Mouse (Mus musculus): ENCODE measurements around the gene Slc44a4.
"Not testable (repeated sequence)": the region's sequence is repeated elsewhere in the genome, so short reads cannot be mapped to it uniquely, and the experiment has no call there.

Slc44a4 gene

DNA sequence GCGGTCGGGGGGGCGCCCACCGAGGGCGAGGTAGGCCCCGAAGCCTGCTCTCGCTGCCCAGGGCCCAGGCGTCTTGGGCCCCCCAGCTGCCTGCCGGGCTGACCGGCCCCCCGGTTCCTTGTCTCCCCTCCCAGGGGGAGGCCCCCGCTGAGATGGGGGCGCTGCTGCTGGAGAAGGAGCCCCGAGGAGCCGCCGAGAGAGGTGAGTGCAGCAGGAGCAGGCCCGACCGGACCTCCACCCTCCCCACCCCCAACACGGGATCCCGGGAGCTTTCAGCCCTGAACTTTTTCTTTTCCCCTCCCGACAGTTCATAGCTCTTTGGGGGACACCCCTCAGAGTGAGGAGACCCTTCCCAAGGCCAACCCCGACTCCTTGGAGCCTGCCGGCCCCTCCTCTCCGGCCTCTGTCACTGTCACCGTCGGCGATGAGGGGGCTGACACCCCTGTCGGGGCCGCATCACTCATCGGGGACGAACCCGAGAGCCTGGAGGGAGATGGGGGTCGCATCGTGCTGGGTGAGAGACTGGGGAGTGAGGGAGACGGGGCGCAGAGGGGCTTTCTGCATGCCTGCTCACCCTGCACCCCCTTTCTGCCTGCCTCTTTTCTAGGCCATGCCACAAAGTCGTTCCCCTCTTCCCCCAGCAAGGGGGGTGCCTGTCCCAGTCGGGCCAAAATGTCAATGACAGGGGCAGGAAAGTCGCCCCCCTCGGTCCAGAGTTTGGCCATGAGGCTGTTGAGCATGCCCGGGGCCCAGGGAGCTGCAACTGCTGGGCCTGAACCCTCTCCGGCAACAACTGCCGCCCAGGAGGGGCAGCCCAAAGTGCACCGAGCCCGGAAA is 15.0 kb upstream of the Slc44a4 start:
- peak; percentile 70 for DNase-seq

DNA sequence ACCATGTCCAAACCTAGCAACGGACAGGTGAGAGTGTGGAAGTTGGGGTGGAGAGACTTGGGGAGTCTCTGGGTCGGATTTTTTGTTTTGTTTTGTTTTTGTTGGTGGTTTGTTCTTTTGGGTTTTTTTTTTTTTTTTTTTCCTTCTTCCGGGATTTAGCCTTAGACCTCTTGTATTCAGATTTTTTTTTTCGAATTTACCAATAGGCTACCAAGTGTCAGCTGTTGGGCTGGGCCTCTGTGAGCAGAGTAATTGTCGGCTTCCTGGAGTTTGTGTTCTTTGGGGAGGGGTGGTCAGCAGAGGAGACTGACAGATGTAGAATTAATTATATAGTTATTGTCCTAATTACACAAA is 14.4 kb upstream of the Slc44a4 start:
- DNase-seq = no peak

DNA sequence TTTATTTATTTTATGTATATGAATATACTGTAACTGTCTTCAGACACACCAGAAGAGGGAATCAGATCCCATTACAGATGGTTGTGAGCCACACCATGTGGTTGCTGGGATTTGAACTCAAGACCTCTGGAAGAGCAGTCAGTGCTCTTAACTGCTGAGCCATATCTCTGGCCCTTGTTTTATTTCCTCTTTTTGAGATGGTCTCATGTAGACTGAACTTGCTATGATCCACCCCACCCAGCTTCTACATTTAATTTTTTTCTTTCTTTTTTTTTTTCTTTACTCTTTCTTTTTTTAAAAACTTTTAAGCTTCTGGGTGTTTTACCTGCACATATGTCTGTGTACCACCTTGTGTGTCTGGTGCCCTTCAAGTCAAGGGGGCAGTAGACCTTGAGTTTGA is 13.4 kb upstream of the Slc44a4 start:
- not testable (repeated sequence) for DNase-seq

DNA sequence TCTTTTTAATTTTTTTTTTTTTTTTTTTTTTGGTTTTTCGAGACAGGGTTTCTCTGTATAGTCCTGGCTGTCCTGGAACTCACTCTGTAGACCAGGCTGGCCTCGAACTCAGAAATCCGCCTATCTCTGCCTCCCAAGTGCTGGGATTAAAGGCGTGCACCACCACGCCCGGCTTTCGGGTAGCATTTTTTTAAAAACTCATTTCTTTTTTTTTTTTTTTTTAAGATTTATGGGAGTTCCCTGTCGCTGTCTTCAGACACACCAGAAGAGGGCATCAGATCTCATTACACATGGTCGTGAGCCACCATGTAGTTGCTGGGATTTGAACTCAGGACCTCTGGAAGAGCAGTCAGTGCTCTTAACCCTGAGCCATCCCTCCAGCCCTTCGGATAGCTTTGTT is 12.3 kb upstream of the Slc44a4 start:
- DNase-seq = not testable (repeated sequence)

DNA sequence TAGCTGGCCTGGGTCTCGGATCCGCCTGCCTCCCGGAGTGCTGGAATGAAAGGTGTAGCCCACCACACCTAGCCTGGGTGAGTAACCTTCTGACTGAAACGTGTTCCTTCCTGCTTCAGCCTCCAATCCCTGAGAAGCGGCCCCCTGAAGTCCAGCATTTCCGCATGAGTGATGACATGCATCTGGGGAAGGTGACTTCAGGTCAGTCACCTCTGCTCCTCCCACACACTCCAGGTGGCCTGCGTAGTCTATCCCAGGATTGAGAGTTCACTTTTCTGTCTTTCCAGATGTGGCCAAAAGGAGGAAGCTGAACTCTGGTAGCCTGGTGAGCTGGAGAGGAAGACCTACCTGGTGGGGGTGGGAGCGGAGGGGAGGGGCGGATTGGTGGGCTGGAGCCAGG is 11.4 kb upstream of the Slc44a4 start:
- no peak for DNase-seq

DNA sequence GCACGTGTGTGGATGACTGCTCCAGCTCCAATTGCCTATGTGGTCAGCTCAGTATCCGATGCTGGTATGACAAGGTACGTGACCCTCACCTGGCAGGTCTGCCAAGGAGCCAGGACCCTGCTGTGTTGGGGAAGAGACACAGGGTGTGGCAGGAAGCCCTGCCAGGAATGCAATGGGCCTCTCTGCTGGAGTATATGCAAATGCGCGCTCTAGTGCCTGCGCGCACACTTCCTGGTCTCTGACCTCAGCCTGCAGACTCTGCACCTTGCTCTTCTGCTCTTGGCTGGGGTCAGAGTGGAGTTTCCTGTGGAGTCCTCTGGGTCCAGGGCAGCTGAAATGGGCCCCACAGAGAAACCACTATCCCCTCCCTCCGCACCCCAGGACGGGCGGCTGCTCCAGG is 3.3 kb upstream of the Slc44a4 start:
- DNase-seq = no peak

DNA sequence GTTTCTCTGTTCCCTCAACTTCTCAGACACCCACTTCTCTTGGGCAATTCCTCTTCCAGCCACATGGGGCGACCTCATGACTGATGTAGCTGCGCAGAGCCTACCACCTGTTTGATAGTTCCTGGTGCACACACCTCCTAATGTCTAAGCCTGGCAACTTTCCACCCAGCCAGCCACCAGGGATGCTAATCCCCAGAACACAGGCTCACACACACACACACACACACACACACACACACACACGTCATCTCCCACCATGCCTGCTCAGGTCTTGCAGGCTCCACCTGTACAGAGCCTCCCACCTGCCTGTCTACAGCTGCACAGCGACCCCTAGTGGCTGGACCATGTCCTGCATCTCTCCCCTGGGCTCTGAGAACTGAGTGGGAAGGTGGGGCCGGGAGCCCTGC is 2.3 kb upstream of the Slc44a4 start:
- DNase-seq = peak; percentile 95

DNA sequence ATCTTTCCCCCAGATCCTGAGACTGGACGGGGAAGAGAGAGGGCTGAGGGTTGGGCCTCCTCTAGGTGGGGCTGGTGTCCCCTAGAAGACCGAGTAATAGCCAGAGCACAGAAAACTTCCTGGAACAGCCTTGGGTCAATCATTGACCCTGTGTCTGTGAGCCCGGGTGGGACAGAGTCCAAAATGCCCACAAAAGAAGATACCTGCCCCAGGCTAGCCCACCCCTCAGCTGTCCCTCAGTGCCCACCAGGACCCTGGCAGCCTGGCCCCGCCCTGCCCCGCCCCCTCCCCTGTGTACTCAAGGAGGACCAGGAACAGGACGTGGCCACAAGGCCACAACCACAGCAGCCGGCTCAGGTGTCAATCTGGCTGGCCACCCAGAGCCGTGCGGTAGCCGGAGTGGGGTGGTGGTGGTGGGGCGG is 1.2 kb downstream of the Slc44a4 start:
- no peak for DNase-seq

DNA sequence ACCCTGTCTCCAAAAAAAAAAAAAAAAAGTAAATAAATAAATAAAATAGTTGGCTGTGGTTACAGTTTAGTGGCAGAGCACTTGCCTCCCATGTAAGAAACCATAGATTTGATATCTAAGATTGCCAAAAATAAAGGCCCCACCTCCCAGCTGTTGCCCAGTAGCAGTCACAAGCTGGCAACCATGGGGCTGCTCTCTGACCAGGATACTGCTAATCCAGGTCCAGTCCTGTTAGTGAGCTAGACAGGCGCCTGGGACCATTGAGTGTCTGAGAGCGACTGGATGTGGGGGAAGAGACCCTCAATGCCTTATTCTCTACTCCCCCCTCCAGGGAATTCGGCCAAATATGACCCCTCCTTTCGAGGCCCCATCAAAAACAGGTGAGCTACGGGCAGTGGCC is 2.0 kb downstream of the Slc44a4 start:
- DNase-seq = no peak

DNA sequence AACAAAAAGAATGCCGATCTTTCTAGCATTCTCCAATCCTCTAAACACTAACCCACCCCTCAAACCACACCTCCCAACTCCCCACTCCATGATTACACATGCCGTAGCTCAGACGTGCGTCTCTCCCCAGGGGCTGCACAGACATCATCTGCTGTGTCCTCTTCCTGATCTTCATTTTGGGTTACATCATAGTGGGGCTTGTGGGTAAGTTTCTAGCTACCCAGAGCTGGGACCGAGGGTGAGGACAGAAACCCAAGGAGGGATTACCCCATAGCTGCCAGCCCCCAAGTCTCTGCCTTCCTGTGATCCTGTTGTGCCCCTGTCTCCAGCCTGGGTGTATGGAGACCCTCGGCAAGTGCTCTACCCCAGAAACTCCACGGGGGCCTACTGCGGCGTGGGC is 2.9 kb downstream of the Slc44a4 start:
- DNase-seq = no peak

DNA sequence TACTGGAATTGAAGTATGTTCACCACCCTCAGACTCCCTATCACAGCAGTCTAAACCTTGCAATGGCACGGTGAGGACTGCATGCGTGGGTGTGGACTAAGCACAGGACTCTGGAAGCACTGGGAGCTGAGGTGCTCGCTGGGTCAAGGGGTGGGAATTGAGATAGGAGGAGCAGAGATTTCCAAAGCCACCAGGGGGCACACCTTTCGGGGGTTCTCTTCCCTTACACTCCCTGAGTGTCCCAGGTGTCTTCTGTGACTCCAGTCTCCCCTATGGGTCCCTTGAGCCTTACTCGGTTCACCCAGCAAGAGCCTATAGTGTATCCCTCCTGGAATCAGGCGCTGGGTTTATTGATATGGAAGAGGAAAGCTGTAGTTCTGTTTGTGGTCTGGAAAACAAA is 8.7 kb downstream of the Slc44a4 start:
- DNase-seq = peak; percentile 68

DNA sequence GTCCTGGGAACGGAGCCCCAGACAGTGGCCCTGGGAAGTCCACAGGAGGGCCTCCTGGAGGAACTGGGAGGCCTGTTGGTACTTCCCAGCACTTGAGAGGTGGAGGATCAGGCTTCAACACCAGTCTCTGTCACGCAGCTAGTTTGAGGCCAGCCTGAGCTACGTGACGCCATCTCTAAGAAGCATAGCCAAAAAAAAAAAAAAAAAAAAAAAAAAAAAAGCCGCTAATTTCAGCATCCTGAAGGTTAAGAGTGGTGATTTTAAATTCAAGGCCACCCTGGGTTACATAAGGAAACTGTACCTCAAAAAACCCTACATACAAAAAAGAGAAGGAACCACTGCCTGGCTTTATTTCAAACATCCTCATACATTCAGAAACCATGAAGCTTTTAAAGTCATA is 10.0 kb downstream of the Slc44a4 start:
- DNase-seq = no peak

DNA sequence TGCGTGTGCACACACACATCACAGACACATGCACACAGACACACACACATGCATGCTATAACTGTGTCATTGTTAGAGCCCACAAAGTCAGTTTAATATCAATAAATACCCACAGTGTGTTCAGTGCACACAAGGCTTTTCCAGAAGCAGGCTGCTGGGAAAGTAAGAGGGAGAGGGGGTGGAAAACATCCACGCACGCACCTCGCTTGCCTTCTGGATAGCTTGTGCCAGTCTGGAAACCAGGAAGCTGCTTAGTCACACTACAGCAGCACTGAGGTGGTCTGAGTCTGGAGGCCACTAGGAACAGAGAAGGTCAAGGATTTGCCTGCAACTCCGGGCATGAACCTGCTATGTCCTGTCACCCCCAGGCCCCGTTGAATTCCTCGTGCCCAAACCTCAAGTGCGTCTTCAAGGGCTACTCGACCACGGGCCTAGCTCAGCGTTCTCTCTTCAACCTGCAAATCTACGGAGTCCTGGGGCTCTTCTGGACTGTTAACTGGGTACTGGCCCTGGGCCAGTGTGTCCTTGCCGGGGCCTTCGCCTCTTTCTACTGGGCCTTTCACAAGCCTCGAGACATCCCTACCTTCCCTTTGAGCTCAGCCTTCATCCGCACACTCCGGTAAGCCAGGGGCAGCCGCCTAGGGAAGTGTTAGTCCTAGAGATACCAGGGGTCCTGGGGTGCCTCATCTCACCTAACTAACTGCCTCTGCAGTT is 13.2 kb downstream of the Slc44a4 start:
- DNase-seq = no peak

DNA sequence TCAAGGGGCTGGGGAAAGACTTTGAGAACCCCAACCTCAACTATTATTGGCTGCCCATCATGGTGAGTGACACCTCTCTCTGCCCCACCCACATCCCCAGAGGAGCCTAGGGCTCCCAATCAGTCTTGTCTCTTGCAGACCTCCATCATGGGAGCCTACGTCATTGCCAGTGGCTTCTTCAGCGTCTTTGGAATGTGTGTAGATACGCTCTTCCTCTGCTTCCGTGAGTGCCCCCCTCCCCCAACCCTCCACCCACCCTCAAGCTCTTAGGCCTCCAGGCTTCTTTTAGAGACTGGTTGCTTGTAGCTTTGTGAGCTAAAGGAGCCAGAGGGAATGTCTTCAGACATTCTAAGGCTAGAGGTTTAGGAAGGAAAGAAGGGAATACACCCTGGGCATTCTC is 14.6 kb downstream of the Slc44a4 start:
- no peak for DNase-seq

DNA sequence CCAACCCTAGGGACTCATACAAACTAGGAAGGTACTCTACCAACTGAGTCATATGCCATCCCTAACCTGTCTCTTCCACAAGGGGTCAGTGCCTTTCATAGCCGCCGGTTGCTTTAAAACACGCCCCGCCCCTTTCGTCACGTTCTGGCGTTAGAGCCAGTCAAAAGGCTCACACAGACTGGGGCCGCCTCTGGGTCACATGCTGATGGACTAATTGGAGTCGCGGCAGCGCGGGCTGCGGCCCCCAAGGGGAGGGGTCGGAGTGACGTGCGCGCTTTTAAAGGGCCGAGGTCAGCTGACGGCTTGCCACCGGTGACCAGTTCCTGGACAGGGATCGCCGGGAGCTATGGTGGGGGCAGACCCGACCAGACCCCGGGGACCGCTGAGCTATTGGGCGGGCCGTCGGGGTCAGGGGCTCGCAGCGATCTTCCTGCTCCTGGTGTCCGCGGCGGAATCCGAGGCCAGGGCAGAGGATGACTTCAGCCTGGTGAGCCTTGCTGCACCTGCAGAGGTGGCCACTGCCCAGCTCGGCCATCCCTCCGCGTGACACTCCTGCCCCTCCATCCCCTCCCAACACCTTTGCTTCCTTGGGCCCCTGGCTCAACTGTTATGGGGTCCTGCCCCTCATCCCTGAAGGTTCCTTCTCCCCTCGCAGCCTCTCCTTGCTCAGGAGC is 16.9 kb downstream of the Slc44a4 start, which contains the start of gene Neu1:
Gene Neu1, plus strand, starts transcription at position 193 of the 674 bp plus-strand sequence.
- peak; percentile 96 for DNase-seq

DNA sequence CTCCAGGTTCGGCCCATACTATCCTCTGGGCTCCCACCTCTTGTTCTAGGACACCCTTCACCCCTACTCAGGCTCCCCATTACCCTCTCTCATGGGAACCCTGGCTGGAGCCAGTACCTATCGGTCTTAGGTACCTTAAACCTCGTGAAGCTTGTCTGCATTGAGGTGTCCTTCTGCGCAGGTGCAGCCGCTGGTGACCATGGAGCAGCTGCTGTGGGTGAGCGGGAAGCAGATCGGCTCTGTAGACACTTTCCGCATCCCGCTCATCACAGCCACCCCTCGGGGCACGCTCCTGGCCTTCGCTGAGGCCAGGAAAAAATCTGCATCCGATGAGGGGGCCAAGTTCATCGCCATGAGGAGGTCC is 17.5 kb downstream of the Slc44a4 start:
- peak; percentile 64 for DNase-seq

DNA sequence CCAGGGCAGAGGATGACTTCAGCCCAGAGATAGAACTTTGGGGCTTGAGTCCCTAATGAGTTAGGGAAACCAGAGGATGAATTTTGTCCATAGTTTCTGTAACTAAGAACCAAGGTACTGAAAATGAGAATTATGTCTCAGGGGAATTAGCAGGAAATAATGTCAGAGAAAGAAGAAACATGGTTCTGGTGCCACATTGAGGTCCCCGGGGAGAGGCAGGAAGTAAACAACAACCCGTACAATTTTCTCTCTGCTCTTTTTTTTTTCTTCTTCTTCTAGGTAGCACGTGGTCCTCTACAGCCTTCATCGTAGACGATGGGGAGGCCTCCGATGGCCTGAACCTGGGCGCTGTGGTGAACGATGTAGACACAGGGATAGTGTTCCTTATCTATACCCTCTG is 18.0 kb downstream of the Slc44a4 start:
- DNase-seq = peak; percentile 38

DNA sequence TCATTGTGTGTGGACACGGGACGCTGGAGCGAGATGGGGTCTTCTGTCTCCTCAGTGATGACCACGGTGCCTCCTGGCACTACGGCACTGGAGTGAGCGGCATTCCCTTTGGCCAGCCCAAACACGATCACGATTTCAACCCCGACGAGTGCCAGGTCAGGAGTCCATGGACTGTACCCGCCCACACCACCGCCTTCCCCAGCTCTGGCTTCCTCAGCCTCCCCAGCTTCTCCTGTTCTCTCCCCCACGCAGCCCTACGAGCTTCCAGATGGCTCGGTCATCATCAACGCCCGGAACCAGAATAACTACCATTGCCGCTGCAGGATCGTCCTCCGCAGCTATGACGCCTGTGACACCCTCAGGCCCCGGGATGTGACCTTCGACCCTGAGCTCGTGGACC is 19.8 kb downstream of the Slc44a4 start:
- DNase-seq = no peak

DNA sequence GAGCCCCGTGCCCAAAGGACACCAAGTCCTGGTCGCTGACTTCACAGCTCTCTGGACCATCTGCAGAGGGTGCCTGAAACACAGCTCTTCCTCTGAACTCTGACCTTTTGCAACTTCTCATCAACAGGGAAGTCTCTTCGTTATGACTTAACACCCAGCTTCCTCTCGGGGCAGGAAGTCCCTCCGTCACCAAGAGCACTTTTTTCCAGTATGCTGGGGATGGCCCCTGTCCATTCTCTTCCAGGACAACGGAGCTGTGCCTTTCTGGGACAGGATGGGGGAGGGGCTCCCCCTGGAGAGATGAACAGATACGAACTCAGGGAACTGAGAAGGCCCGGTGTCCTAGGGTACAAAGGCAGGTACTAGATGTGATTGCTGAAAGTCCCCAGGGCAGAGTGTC is 20.6 kb downstream of the Slc44a4 start:
- no peak for DNase-seq

DNA sequence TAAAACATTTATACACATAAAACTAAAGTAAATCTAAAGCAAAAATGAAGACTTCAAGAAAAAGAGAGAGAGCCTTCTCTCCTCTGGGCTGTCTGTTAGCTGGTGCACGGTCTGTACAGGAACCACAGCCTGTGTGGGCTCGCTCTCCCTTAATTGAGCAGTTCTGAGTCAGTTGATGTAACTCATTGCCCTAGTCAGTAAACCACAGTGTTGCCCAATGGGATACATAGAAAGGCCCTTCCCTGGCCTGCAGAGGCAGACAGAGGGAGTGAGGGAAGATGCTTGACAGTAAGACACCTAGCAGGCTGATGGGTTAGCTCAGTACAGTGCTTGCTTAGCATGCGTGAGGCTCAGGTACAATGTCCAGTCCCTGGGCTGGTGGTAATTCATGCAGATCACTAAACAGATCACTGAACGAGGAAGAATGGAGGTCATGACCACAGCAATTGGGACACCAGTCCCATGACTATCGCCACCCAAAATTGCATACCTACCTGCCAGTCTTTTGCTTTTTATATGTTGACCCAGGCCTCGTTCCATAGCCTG is 23.8 kb downstream of the Slc44a4 start:
- no peak for DNase-seq

DNA sequence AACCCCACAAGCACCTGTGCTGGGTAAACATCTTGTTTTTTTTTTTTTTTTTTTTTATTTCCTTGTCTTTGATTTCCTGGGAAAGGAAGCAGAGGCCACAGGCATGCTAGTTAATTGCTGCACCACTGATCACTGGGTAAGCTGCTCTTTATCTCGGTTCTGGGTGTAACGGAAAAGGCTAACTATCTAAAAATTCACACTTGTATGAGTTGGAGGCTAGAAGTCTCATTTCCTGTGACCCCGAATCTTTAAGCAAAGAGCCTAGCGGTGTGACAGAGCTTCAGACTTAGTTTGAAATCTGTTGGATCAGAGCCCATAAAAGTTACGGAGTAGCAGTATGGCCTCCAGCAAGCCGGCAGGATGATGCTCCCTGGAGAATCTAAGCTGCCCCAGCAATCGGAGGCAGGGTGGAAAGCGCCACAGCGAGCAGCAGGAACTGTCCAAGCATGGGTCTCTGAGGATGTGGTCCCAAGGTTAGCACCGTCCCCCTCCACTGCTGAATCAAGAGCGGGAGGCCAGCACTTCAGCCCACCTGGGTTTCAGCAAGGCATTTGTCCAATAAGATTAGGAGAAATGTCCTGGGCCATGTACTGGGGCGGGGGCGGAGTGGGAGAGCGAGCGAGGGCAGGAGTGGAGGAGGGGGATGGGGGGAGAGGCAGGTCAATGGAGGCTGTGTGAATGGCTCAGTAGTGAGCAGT is 27.2 kb downstream of the Slc44a4 start:
- DNase-seq = peak; percentile 26

DNA sequence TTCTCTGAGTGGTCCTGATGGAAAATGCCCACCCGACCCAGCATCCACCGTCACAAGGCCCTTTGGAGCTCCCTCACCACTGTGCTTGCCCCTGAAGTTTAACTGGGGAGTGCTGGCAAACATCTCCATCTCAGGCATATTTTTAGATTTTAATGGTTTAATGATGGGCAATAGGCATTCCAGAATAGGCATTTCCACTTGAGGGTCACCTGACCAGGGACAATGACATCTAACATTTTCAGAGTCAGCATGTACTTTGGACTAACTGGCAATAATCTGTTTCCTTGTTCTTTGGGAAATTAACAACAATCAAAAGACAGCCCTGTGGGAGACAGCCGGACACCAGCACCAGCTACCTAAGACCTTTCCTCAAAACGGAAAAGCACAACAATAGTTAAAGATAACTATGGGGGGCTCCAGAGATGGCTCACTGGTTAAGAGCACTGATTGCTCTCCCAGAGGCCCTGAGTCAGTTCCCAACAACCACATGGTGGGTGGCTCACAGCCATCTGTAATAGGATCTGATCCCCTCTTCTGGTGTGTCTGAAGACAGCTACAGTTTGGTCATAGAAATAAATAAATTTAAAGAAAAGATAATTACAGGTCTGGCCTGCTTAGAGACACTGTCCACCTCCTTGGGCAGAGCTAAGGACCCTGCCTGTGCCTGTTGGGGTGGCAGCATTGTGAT is 29.0 kb downstream of the Slc44a4 start:
- DNase-seq = no peak
